Mouse (Mus musculus): ENCODE measurements at regions not wholly inside any gene's neighbourhood (a gene's known extent, or its start where the extent isn't known, plus 50 kb on each side); places are given as distances from the start of the nearest gene placed in this dataset.

GRCm38 (mm10) chr1:12318029-12318428, 904.1 kb downstream of the A830018L16Rik start:
- in situ Hi-C loops (cut with MboI, MseI) = no loop called here

GRCm38 (mm10) chr1:12334186-12334585, 920.3 kb downstream of the A830018L16Rik start:
- in situ Hi-C loops (cut with MboI, MseI) = no loop called here

- in situ Hi-C loops (cut with MboI, MseI) = no loop called here
These were observed 931.0 kb downstream of the A830018L16Rik start for GRCm38 (mm10) chr1:12344726-12345438.

- in situ Hi-C loops (cut with MboI, MseI) = no loop called here
These were observed 931.5 kb downstream of the A830018L16Rik start for GRCm38 (mm10) chr1:12345439-12345819.

- in situ Hi-C loops (cut with MboI, MseI) = no loop called here
These were observed 940.6 kb downstream of the A830018L16Rik start for GRCm38 (mm10) chr1:12354531-12354930.

GRCm38 (mm10) chr1:12367872-12368271, 954.0 kb downstream of the A830018L16Rik start:
- in situ Hi-C loops (cut with MboI, MseI) = no loop called here

GRCm38 (mm10) chr1:12372968-12373367, 959.1 kb downstream of the A830018L16Rik start:
- in situ Hi-C loops (cut with MboI, MseI) = no loop called here

- in situ Hi-C loops (cut with MboI, MseI) = no loop called here
These were observed 984.4 kb downstream of the A830018L16Rik start for GRCm38 (mm10) chr1:12398146-12398884.

GRCm38 (mm10) chr1:12405391-12406270, 991.7 kb downstream of the A830018L16Rik start:
- in situ Hi-C loops (cut with MboI, MseI) = no loop called here

- in situ Hi-C loops (cut with MboI, MseI) = no loop called here
These were observed 996.0 kb downstream of the A830018L16Rik start for GRCm38 (mm10) chr1:12409738-12410523.

GRCm38 (mm10) chr1:12410524-12410886, 996.6 kb downstream of the A830018L16Rik start:
- in situ Hi-C loops (cut with MboI, MseI) = no loop called here

GRCm38 (mm10) chr1:12424510-12424909, 1010.6 kb downstream of the A830018L16Rik start:
- in situ Hi-C loops (cut with MboI, MseI) = no loop called here

- in situ Hi-C loops (cut with MboI, MseI) = no loop called here
These were observed 1024.0 kb downstream of the A830018L16Rik start for GRCm38 (mm10) chr1:12437894-12438293.

GRCm38 (mm10) chr1:12466255-12466654, 1052.3 kb downstream of the A830018L16Rik start:
- in situ Hi-C loops (cut with MboI, MseI) = no loop called here

- in situ Hi-C loops (cut with MboI, MseI) = no loop called here
These were observed 1065.3 kb downstream of the A830018L16Rik start for GRCm38 (mm10) chr1:12478983-12479763.

- in situ Hi-C loops (cut with MboI, MseI) = no loop called here
These were observed 1086.5 kb downstream of the A830018L16Rik start for GRCm38 (mm10) chr1:12500442-12500841.

GRCm38 (mm10) chr1:12507997-12508396, 1094.1 kb downstream of the A830018L16Rik start:
- in situ Hi-C loops (cut with MboI, MseI) = no loop called here

GRCm38 (mm10) chr1:12510129-12510816, 1096.4 kb downstream of the A830018L16Rik start:
- in situ Hi-C loops (cut with MboI, MseI) = no loop called here

- in situ Hi-C loops (cut with MboI, MseI) = no loop called here
These were observed 1105.7 kb downstream of the A830018L16Rik start for GRCm38 (mm10) chr1:12519601-12520000.

GRCm38 (mm10) chr1:12555859-12556258, 1142.0 kb downstream of the A830018L16Rik start:
- in situ Hi-C loops (cut with MboI, MseI) = no loop called here
